Mouse (Mus musculus) megakaryocyte, embryonic 14.5 days (primary cell): Measurements from ENCODE around the gene Prcd. TPM values are rescaled to one million over a fixed set of nuclear protein-coding genes. Genes with fewer than 3 reads are reported as not detected.
A peak's percentile ranks its signal among the peaks of the same experiment; 100 is the strongest.

ENCODE experiments used
- H3K27me3 ChIP-seq: replicated peaks from 2 replicates; pipeline ENCODE3; 2012; ENCODE audit warnings: inconsistent platforms
- H3K36me3 ChIP-seq: replicated peaks from 2 replicates; pipeline ENCODE3; 2012; ENCODE audit warnings: low read length, inconsistent platforms, mixed read lengths
- H3K4me1 ChIP-seq: 2 replicates; pipeline ENCODE4 v1.6.1; 2012; ENCODE audit warnings: inconsistent platforms
- H3K4me3 ChIP-seq: replicated peaks from 2 replicates; pipeline ENCODE3; 2012; ENCODE audit warnings: moderate library complexity, mild to moderate bottlenecking, inconsistent platforms
- H3K9me3 ChIP-seq: 2 replicates; pipeline ENCODE4 v1.6.1; 2012; ENCODE audit warnings: inconsistent platforms
- FLI1 ChIP-seq: IDR thresholded peaks from 2 replicates; pipeline ENCODE4 v1.6.1; 2012; ENCODE audit warnings: low read length, inconsistent platforms, mixed read lengths
- GATA1 ChIP-seq: IDR thresholded peaks from 3 replicates; pipeline ENCODE4 v1.6.1; 2012; ENCODE audit warnings: mixed read lengths, low read length, inconsistent platforms, borderline replicate concordance
- polyA plus RNA-seq: library from polyadenylated mRNA; stranded (reverse); fragments of >175 nt; gene quantifications from 2 replicates; pipeline ENCODE4 v1.2.3, GENCODE M21; 2012; ENCODE audit warnings: low replicate concordance; ENCODE audit not compliant: insufficient read depth

Gene Prcd
- polyA plus RNA-seq, 1 experiment: not detected

GRCm38 (mm10) chr11:116617641-116618040, 35.7 kb upstream of the Prcd start:
- H3K4me3 ChIP-seq: peak overlapping the region; percentile 86
- H3K9me3 ChIP-seq: no peaks in the 10 kb centered on the region
- TF ChIP-seq GATA1: no peak
- no peak for TF ChIP-seq FLI1
- H3K4me1 ChIP-seq: peaks cover 100% of the 10 kb centered on the region
- H3K27me3 ChIP-seq: no peaks in the 10 kb centered on the region
- peaks cover 80% of the 10 kb centered on the region for H3K36me3 ChIP-seq

GRCm38 (mm10) chr11:116618666-116619065, 34.7 kb upstream of the Prcd start:
- TF ChIP-seq FLI1 (no peak), GATA1 (no peak)
- H3K36me3 ChIP-seq: peaks cover 76% of the 10 kb centered on the region
- H3K9me3 ChIP-seq: no peaks in the 10 kb centered on the region
- H3K27me3 ChIP-seq: no peaks in the 10 kb centered on the region
- H3K4me1 ChIP-seq: peaks cover 99% of the 10 kb centered on the region
- H3K4me3 ChIP-seq: peak overlapping the region; percentile 86

- Histone ChIP-seq H3K4me1 (peaks cover 94% of the 10 kb centered on the region), H3K27me3 (no peaks in the 10 kb centered on the region), H3K9me3 (no peaks in the 10 kb centered on the region), H3K4me3 (peak overlapping the region; percentile 86), H3K36me3 (peaks cover 71% of the 10 kb centered on the region)
- TF ChIP-seq GATA1 (no peak), FLI1 (no peak)
Measured at GRCm38 (mm10) chr11:116619156-116619555, 34.2 kb upstream of the Prcd start.

DNA sequence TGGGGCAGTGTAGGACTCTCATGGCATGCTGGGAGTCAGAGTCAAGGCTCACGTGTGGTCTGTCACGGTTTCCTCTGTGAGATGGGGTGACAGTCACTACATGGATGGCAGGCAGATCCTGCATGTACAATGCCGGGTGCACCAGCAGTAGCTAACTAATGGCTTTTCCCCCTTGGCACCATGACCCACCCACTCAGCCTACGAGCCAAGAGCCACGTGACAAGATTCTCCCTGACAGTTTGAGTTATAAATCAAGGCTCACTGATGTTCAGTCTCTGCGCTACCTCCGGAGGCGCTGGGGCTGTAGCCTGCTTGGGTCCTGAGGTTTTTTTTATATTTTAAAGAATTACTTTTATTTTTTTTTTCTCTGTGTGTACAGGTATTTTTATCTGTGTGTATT, 33.8 kb upstream of the Prcd start:
- Histone ChIP-seq H3K27me3 (no peaks in the 10 kb centered on the region), H3K4me1 (peaks cover 94% of the 10 kb centered on the region), H3K4me3 (peak overlapping the region; percentile 96), H3K9me3 (no peaks in the 10 kb centered on the region), H3K36me3 (peaks cover 67% of the 10 kb centered on the region)
- TF ChIP-seq GATA1 (no peak), FLI1 (no peak)

- peak overlapping the region; percentile 96 for H3K4me3 ChIP-seq
- H3K9me3 ChIP-seq: no peaks in the 10 kb centered on the region
- no peaks in the 10 kb centered on the region for H3K27me3 ChIP-seq
- peaks cover 62% of the 10 kb centered on the region for H3K36me3 ChIP-seq
- peaks cover 94% of the 10 kb centered on the region for H3K4me1 ChIP-seq
- TF ChIP-seq GATA1: no peak
- no peak for TF ChIP-seq FLI1
Measured at GRCm38 (mm10) chr11:116620073-116620472, 33.3 kb upstream of the Prcd start.

DNA sequence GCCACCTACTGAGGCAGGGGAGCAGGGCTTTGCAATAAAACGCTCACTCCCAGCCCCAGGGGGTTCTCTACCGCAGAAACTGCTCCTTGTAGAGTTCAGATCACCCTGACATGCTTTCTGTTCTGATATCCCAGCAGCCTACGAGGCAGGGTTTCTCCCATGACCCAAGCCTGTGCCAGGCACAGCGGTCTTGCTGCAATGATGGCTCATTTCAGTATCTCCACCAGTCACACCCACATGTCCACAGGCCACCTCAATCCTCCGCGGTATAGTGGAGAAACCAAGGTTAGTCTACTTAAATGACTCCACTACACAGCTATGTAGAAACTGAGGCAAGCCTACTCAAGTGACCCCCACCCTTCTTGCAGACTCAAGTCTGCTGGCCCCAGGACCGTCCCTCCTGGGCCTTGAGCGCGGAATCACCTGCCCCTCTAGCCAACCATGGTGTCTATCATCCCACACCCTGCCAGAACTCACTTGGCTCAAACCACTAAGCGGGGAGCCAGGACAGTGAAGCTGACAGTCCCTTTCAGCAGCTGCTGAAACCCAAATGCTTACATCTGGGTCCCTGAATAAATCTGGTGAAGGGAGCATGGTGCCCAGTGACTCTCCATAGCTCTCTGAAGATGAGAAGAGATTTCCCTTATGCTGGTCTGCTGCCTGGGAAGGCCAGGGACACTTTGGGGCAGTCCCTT, 32.6 kb upstream of the Prcd start:
- H3K36me3 ChIP-seq: peaks cover 60% of the 10 kb centered on the region
- H3K27me3 ChIP-seq: no peaks in the 10 kb centered on the region
- no peak for TF ChIP-seq GATA1
- TF ChIP-seq FLI1: no peak
- no peaks in the 10 kb centered on the region for H3K9me3 ChIP-seq
- H3K4me3 ChIP-seq: peak overlapping the region; percentile 96
- H3K4me1 ChIP-seq: peaks cover 94% of the 10 kb centered on the region

GRCm38 (mm10) chr11:116621258-116621704, 32.1 kb upstream of the Prcd start:
- peaks cover 93% of the 10 kb centered on the region for H3K4me1 ChIP-seq
- H3K36me3 ChIP-seq: peaks cover 60% of the 10 kb centered on the region
- H3K27me3 ChIP-seq: no peaks in the 10 kb centered on the region
- H3K9me3 ChIP-seq: no peaks in the 10 kb centered on the region
- TF ChIP-seq FLI1: no peak
- TF ChIP-seq GATA1: no peak
- H3K4me3 ChIP-seq: peak overlapping the region; percentile 96

DNA sequence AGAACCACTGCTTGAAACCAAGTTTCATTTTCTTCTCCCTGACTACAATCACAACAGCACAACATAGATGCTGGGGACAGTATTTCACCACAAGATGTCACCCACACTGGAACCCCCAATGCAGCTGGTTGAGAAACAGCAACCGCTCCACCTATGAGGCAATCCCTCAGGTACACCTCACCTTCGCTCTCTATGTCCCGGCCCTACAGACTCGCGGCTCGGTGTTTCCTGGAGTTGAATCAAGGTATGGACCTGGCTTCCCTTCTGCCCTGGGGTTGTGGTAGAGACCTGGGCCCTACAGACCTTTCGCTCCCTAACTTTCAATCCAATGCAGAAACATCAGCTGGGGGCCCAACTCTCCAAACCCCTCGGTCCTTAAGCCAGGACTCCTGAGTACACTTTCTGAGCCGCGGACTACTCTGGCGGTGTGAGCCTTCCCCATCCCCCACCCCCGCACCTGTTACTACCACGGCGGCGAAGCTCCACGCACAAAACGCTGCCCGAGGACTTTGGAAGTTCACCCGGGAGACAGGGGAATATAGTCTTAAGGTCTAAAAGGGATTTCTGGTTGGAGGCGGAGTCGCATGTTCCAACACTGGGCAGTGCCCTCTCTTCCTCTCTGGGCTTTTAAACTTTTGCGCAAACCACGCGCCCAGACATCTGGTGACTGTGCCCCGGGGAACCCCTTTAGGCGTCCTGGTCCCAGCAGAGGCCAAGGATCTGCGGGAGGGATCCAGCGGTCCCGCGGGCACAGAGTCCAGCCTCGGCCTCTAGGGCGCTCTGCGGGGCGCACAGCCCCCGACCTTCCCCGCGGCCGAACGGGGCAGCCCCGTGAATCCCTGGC, 29.8 kb upstream of the Prcd start:
- peaks cover 92% of the 10 kb centered on the region for H3K4me1 ChIP-seq
- no peak for TF ChIP-seq FLI1
- no peak for TF ChIP-seq GATA1

GRCm38 (mm10) chr11:116624131-116624832, 29.1 kb upstream of the Prcd start:
- H3K27me3 ChIP-seq: no peaks in the 10 kb centered on the region
- no peaks in the 10 kb centered on the region for H3K9me3 ChIP-seq
- H3K4me1 ChIP-seq: peaks cover 92% of the 10 kb centered on the region
- peaks cover 39% of the 10 kb centered on the region for H3K36me3 ChIP-seq
- TF ChIP-seq FLI1: no peak
- no peak for TF ChIP-seq GATA1
- peak overlapping the region; percentile 96 for H3K4me3 ChIP-seq

More for the DNA sequence above, 29.8 kb upstream of the Prcd start:
- Histone ChIP-seq H3K4me3 (peak overlapping the region; percentile 96), H3K36me3 (peaks cover 47% of the 10 kb centered on the region), H3K27me3 (no peaks in the 10 kb centered on the region), H3K9me3 (no peaks in the 10 kb centered on the region)
